Mouse (Mus musculus): Measurements from ENCODE around the gene Pla2g2d.

The Pla2g2d gene

GRCm38 (mm10) chr4:138825751-138826567 lies 50.4 kb downstream of the Pla2g2d start:
- no peak for DNase-seq (ENCODE audit: extremely low read depth, low read depth)

DNA sequence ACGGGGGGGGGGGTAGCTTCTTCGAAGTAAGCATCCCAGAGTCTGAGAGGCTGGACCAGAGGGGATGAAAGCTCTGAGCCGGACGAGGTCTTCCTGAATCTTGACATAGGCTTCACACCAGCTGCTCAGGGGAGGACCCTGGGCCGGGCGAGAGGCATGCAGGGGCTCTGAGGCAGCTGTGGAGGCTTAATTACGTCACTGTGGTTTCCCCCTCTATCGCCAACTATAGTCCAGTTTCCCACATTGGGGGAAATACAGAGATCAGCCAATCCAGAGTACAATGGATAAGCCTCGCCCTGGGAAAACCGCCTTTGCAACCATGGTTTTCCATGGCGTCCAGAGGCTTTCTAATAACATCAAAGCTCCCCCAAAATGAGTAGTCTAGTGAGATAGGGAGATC lies 51.6 kb downstream of the Pla2g2d start:
- DNase-seq (ENCODE audit: extremely low read depth, low read depth): no peak

All from MEL-GATA-1-ER (cell line).